Mouse (Mus musculus) liver, embryonic 16.5 days (tissue): ENCODE measurements around the gene Soat1. TPM values are rescaled to one million over a fixed set of nuclear protein-coding genes. Genes with fewer than 3 reads are reported as not detected.

ENCODE experiments used
- ATAC-seq: fragments of 200-750 bp; cut with Nextera tagmentation; 2 replicates; pipeline ENCODE4 v1.8.0; 2017; ENCODE audit warnings: low read depth, mild to moderate bottlenecking, moderate number of reproducible peaks, moderate library complexity
- H3K27ac ChIP-seq: fragments of 300-500 bp; sonication (generic); 2 replicates; pipeline ENCODE4 v1.5.1; 2014; ENCODE audit warnings: mild to moderate bottlenecking, low read length
- H3K27me3 ChIP-seq: fragments of 300-500 bp; sonication (generic); 2 replicates; pipeline ENCODE4 v1.6.1; 2014; ENCODE audit warnings: low read depth, low read length, mixed read lengths; ENCODE audit not compliant: control insufficient read depth, insufficient read depth
- H3K36me3 ChIP-seq: fragments of 300-500 bp; sonication (generic); 2 replicates; pipeline ENCODE4 v1.6.1; 2014; ENCODE audit warnings: mild to moderate bottlenecking; ENCODE audit not compliant: control insufficient read depth, insufficient read depth
- H3K4me1 ChIP-seq: fragments of 300-500 bp; sonication (generic); 2 replicates; pipeline ENCODE4 v1.6.1; 2014; ENCODE audit warnings: low read depth, low read length, mixed read lengths; ENCODE audit not compliant: control insufficient read depth
- H3K4me2 ChIP-seq: fragments of 300-500 bp; sonication (generic); 2 replicates; pipeline ENCODE4 v1.6.1; 2014; ENCODE audit warnings: low read depth, low read length, mixed read lengths
- H3K4me3 ChIP-seq: fragments of 300-500 bp; sonication (generic); 2 replicates; pipeline ENCODE4 v1.5.1; 2014; ENCODE audit warnings: low read depth, mild to moderate bottlenecking, low read length
- H3K9ac ChIP-seq: fragments of 300-500 bp; sonication (generic); 2 replicates; pipeline ENCODE4 v1.6.1; 2014; ENCODE audit warnings: low read depth, low read length
- H3K9me3 ChIP-seq: fragments of 300-500 bp; sonication (generic); replicated peaks from 2 replicates; pipeline ENCODE4 v1.6.1; 2016; ENCODE audit warnings: low read length; ENCODE audit not compliant: control insufficient read depth
- WGBS: fragments of 180-500 bp; shearing (Covaris S2); extraction: QIAGEN DNeasy Blood & Tissue Kit; methylation state at CpG from one replicate; pipeline ENCODE4 v1.1.7; 2014; ENCODE audit not compliant: insufficient replicate concordance; 5-methylcytosine and 5-hydroxymethylcytosine counted together
- polyA plus RNA-seq: library from polyadenylated mRNA; unstranded; fragments of >200 nt; fragmentation: Nextera tagmentation; extraction: Ambion mirVana; gene quantifications from 2 replicates; pipeline ENCODE4 v1.2.1, GENCODE M21; 2015

Soat1 gene
- polyA plus RNA-seq, 1 experiment from 2014 or later: 26.1 TPM

GRCm38 (mm10) chr1:156461036-156461435 lies 13.1 kb downstream of the Soat1 start:
- H3K9me3 ChIP-seq: no peaks in the 10 kb centered on the region
- no peak overlapping the region for H3K4me3 ChIP-seq
- no peak overlapping the region for H3K9ac ChIP-seq
- H3K27me3 ChIP-seq: no peaks in the 10 kb centered on the region
- H3K27ac ChIP-seq: no peak overlapping the region
- no peak for ATAC-seq
- no peak overlapping the region for H3K4me2 ChIP-seq
- WGBS: 68% methylated on average over 6 of the region's 6 CpGs
- H3K36me3 ChIP-seq: peaks cover 3% of the 10 kb centered on the region
- peaks cover 14% of the 10 kb centered on the region for H3K4me1 ChIP-seq

GRCm38 (mm10) chr1:156460216-156460615 lies 13.9 kb downstream of the Soat1 start:
- no peak overlapping the region for H3K4me2 ChIP-seq

DNA sequence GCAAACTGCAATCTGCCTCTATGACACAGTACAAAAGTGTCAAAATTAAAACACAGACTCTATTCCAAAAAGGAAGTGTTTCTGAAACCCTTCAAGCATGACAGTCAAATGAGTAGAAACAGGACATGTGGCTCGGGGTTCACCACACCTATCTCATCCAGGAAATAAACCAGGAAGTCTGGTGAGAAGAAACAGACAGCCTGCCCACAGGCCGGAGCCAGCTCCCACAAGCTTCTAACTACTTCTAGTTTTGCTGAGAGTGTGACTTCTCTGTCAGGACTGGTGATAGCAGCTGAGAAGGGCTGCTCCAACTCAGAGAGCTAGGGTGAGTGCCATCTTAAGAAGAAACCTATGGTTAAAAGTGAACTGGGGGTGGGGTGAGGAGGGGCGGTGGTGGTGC lies 14.4 kb downstream of the Soat1 start:
- Histone ChIP-seq H3K4me1 (peaks cover 14% of the 10 kb centered on the region), H3K4me2 (no peak overlapping the region)

More at GRCm38 (mm10) chr1:156460216-156460615, 13.9 kb downstream of the Soat1 start:
- no peak for ATAC-seq
- H3K27ac ChIP-seq: no peak overlapping the region; the same call in 1 of the 2 replicates
- WGBS: 68% methylated on average over 4 of the region's 4 CpGs
- no peaks in the 10 kb centered on the region for H3K36me3 ChIP-seq
- H3K27me3 ChIP-seq: no peaks in the 10 kb centered on the region
- no peak overlapping the region for H3K4me3 ChIP-seq
- peaks cover 14% of the 10 kb centered on the region for H3K4me1 ChIP-seq
- H3K9ac ChIP-seq: no peak overlapping the region
- H3K9me3 ChIP-seq: no peaks in the 10 kb centered on the region

DNA sequence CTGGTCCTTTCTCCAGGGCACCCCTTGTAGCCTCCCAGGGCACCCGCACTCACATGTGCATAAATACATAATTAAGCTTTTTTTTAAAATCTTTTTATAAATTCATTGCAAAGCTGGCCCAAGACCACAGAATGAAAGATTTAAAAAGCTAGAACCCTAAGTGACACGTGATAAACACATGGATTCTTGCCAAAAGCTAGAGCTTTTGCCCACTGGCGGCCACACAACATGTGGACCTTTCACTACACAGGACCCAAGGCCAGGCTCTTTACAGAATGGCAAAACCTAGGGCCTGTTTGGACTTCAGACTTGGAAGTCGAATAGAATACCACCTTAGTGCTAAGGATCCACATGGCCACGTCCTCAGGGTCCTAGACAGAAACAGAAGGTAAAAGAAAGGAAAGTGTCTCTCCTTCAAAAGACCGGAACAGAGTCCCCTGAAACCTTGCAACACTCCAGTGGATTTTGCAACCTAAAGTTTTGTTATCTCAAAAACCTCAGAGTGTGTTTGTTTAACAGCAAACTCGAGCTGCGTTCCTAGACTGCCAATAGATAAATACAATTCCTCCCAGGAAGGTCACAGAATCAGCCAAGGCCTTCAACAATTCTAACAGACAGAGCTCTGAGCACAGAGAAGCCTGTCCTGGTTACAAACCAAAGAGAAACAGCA lies 15.6 kb downstream of the Soat1 start:
- WGBS: 30% methylated on average over 8 of the region's 8 CpGs
- ATAC-seq: peak; percentile 58
- Histone ChIP-seq H3K36me3 (no peaks in the 10 kb centered on the region), H3K4me1 (peaks cover 14% of the 10 kb centered on the region), H3K9ac (no peak overlapping the region), H3K4me2 (no peak overlapping the region; the same call in 1 of the 2 replicates), H3K27me3 (no peaks in the 10 kb centered on the region), H3K9me3 (no peaks in the 10 kb centered on the region), H3K27ac (peak overlapping the region; percentile 68), H3K4me3 (no peak overlapping the region)

More for the DNA sequence above, 14.4 kb downstream of the Soat1 start:
- ATAC-seq: 0 out of 2 replicates have a peak, but pooled peaks have one; percentile 30
- WGBS: 30% methylated on average over 3 of the region's 3 CpGs
- Histone ChIP-seq H3K9me3 (no peaks in the 10 kb centered on the region), H3K27ac (peak overlapping the region; percentile 65), H3K27me3 (no peaks in the 10 kb centered on the region), H3K9ac (no peak overlapping the region), H3K36me3 (no peaks in the 10 kb centered on the region), H3K4me3 (no peak overlapping the region)

GRCm38 (mm10) chr1:156455005-156455758 lies 18.9 kb downstream of the Soat1 start:
- 73% methylated on average over 2 of the region's 2 CpGs for WGBS
- Histone ChIP-seq H3K36me3 (no peaks in the 10 kb centered on the region), H3K4me3 (no peak overlapping the region), H3K4me2 (no peak overlapping the region), H3K9me3 (no peaks in the 10 kb centered on the region), H3K4me1 (peaks cover 7% of the 10 kb centered on the region), H3K27ac (no peak overlapping the region), H3K27me3 (no peaks in the 10 kb centered on the region), H3K9ac (no peak overlapping the region)
- ATAC-seq: no peak

GRCm38 (mm10) chr1:156454384-156454783 lies 19.7 kb downstream of the Soat1 start:
- Histone ChIP-seq H3K9ac (no peak overlapping the region), H3K9me3 (no peaks in the 10 kb centered on the region), H3K4me1 (peaks cover 4% of the 10 kb centered on the region), H3K27me3 (no peaks in the 10 kb centered on the region), H3K27ac (no peak overlapping the region), H3K36me3 (no peaks in the 10 kb centered on the region), H3K4me2 (no peak overlapping the region), H3K4me3 (no peak overlapping the region)
- no peak for ATAC-seq
- WGBS: 47% methylated on average over 7 of the region's 7 CpGs

DNA sequence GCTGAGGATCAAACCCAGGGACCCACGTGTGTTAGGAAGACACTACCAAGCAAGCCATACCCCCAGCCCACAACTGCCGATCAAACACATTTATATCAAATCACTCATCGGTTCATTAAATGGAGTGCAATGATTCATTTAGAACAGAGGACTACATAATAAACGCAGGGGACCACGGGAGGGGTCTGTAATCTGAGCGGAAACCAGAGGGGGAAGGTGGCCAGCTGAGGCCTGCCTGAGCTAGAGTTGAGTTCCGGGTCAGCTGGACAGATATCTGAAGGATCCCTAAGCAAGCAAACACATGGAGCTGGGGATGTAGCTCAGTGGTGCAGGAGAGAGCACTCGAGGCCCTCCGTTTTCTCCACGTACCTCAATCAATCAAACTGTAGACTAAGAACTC lies 20.3 kb downstream of the Soat1 start:
- H3K4me2 ChIP-seq: no peak overlapping the region
- H3K27ac ChIP-seq: no peak overlapping the region
- ATAC-seq: no peak
- no peaks in the 10 kb centered on the region for H3K9me3 ChIP-seq
- no peaks in the 10 kb centered on the region for H3K36me3 ChIP-seq
- peaks cover 4% of the 10 kb centered on the region for H3K4me1 ChIP-seq
- H3K4me3 ChIP-seq: no peak overlapping the region
- 64% methylated on average over 10 of the region's 10 CpGs for WGBS
- no peak overlapping the region for H3K9ac ChIP-seq
- H3K27me3 ChIP-seq: no peaks in the 10 kb centered on the region

GRCm38 (mm10) chr1:156450478-156450877 lies 23.7 kb downstream of the Soat1 start:
- no peak for ATAC-seq
- H3K9ac ChIP-seq: no peak overlapping the region
- H3K4me3 ChIP-seq: no peak overlapping the region
- H3K9me3 ChIP-seq: no peaks in the 10 kb centered on the region
- no peaks in the 10 kb centered on the region; the same call in 1 of the 2 replicates for H3K4me1 ChIP-seq
- no peaks in the 10 kb centered on the region for H3K27me3 ChIP-seq
- no peaks in the 10 kb centered on the region for H3K36me3 ChIP-seq
- 50% methylated on average over 4 of the region's 4 CpGs for WGBS
- no peak overlapping the region for H3K27ac ChIP-seq
- no peak overlapping the region for H3K4me2 ChIP-seq

GRCm38 (mm10) chr1:156449691-156450090 lies 24.4 kb downstream of the Soat1 start:
- no peaks in the 10 kb centered on the region for H3K9me3 ChIP-seq

More at GRCm38 (mm10) chr1:156449691-156450090, 24.4 kb downstream of the Soat1 start:
- Histone ChIP-seq H3K27me3 (no peaks in the 10 kb centered on the region), H3K27ac (no peak overlapping the region), H3K36me3 (no peaks in the 10 kb centered on the region), H3K4me1 (no peaks in the 10 kb centered on the region), H3K4me3 (no peak overlapping the region), H3K4me2 (no peak overlapping the region), H3K9ac (no peak overlapping the region)
- no peak for ATAC-seq
- WGBS: 76% methylated on average over 17 of the region's 17 CpGs
